Mouse (Mus musculus) erythroblast, embryonic 14.5 days (primary cell): Measurements from ENCODE around the gene Ell3. TPM values are rescaled to one million over a fixed set of nuclear protein-coding genes. Genes with fewer than 3 reads are reported as not detected.

Experiments used
- H3K27me3 ChIP-seq: 2 replicates; pipeline ENCODE4 v1.6.1; 2012; ENCODE audit warnings: inconsistent platforms; ENCODE audit not compliant: control insufficient read depth
- H3K36me3 ChIP-seq: 2 replicates; pipeline ENCODE4 v1.6.1; 2012; ENCODE audit warnings: mild to moderate bottlenecking, inconsistent platforms; ENCODE audit not compliant: control insufficient read depth
- H3K4me1 ChIP-seq: 2 replicates; pipeline ENCODE4 v1.6.1; 2012; ENCODE audit warnings: inconsistent platforms; ENCODE audit not compliant: control insufficient read depth
- H3K4me3 ChIP-seq: replicated peaks from 2 replicates; pipeline ENCODE3; 2012; ENCODE audit warnings: moderate library complexity, mild to moderate bottlenecking, inconsistent platforms
- H3K9me3 ChIP-seq: 2 replicates; pipeline ENCODE4 v1.6.1; 2012; ENCODE audit warnings: low read length, inconsistent platforms, mixed read lengths; ENCODE audit not compliant: control insufficient read depth
- GATA1 ChIP-seq: IDR thresholded peaks from 2 replicates; pipeline ENCODE4 v1.6.1; 2012; ENCODE audit warnings: low read length, inconsistent platforms, mixed read lengths
- TAL1 ChIP-seq: IDR thresholded peaks from 3 replicates; pipeline ENCODE4 v1.6.1; 2012; ENCODE audit warnings: low read length, inconsistent platforms, mixed read lengths
- polyA plus RNA-seq: library from polyadenylated mRNA; stranded (reverse); fragments of >175 nt; gene quantifications from 2 replicates; pipeline ENCODE4 v1.2.3, GENCODE M21; 2012

The Ell3 gene
- polyA plus RNA-seq, 1 experiment: not detected

GRCm38 (mm10) chr2:121448739-121449535 is 4.9 kb upstream of the Ell3 start, which contains the start of gene Serf2:
Gene Serf2, plus strand, starts transcription at chr2:121449195.
- peaks cover 4% of the 10 kb centered on the region for H3K27me3 ChIP-seq
- H3K4me3 ChIP-seq: peak within 1 kb of the TSS; percentile 87
- TF ChIP-seq TAL1 (no peak), GATA1 (no peak)
- peaks cover 40% of the 10 kb centered on the region for H3K4me1 ChIP-seq
- peaks cover 32% of the 10 kb centered on the region for H3K36me3 ChIP-seq
- no peaks in the 10 kb centered on the region for H3K9me3 ChIP-seq

GRCm38 (mm10) chr2:121448136-121448535 is 4.1 kb upstream of the Ell3 start:
- Histone ChIP-seq H3K4me3 (peak overlapping the region; percentile 87), H3K27me3 (peaks cover 5% of the 10 kb centered on the region), H3K4me1 (peaks cover 40% of the 10 kb centered on the region), H3K9me3 (no peaks in the 10 kb centered on the region), H3K36me3 (peaks cover 25% of the 10 kb centered on the region)
- TF ChIP-seq TAL1 (no peak), GATA1 (no peak)

GRCm38 (mm10) chr2:121447006-121447405 is 2.9 kb upstream of the Ell3 start:
- peaks cover 48% of the 10 kb centered on the region for H3K4me1 ChIP-seq
- H3K9me3 ChIP-seq: no peaks in the 10 kb centered on the region
- H3K27me3 ChIP-seq: peaks cover 12% of the 10 kb centered on the region
- no peak for TF ChIP-seq TAL1
- no peak for TF ChIP-seq GATA1
- H3K4me3 ChIP-seq: no peak overlapping the region
- H3K36me3 ChIP-seq: peaks cover 13% of the 10 kb centered on the region

- no peak for TF ChIP-seq GATA1
- no peak for TF ChIP-seq TAL1
- Histone ChIP-seq H3K27me3 (peaks cover 17% of the 10 kb centered on the region), H3K4me1 (peaks cover 52% of the 10 kb centered on the region), H3K36me3 (peaks cover 11% of the 10 kb centered on the region), H3K4me3 (no peak overlapping the region), H3K9me3 (no peaks in the 10 kb centered on the region)
Observed at GRCm38 (mm10) chr2:121446506-121446905, 2.4 kb upstream of the Ell3 start.

DNA sequence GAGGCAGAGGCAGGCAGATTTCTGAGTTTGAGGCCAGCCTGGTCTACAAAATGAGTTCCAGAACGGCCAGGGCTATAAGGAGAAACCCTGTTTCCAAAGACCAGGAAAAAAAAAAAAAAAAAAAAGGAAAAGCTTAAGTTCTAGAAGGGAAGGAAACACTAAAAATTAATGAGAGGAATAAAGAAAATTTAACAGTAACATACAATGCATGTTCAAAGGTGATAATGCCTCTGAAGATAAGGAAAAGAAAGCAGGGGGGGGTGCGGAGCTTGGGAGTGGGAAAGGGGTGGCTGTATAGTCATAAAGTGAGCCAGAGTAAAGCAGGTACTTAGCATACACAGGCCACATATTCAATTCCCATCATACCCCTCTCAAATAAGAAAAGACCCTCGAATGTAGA is 1.0 kb upstream of the Ell3 start:
- Histone ChIP-seq H3K27me3 (peaks cover 25% of the 10 kb centered on the region), H3K4me3 (no peak overlapping the region), H3K9me3 (no peaks in the 10 kb centered on the region), H3K36me3 (no peaks in the 10 kb centered on the region; the same call in 1 of the 2 replicates), H3K4me1 (peaks cover 41% of the 10 kb centered on the region)
- TF ChIP-seq GATA1: no peak
- no peak for TF ChIP-seq TAL1

DNA sequence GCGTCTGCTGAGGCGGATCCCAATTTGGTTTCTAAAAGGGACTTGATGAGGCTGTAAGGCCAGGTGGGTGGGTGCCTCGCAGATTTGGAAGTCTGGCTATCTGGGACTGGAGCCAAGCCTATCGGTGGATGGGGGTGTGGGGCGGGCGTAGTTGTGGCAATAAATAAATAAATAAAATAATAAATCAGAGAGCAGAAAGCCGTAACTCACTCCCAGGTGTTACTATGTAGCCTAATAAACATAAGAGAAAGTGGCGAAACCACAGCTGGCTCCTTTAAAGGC is 1.1 kb downstream of the Ell3 start:
- Histone ChIP-seq H3K4me1 (peaks cover 30% of the 10 kb centered on the region), H3K36me3 (peaks cover 20% of the 10 kb centered on the region), H3K27me3 (peaks cover 25% of the 10 kb centered on the region), H3K4me3 (peak overlapping the region; percentile 65), H3K9me3 (no peaks in the 10 kb centered on the region)
- TF ChIP-seq GATA1 (no peak), TAL1 (no peak)

DNA sequence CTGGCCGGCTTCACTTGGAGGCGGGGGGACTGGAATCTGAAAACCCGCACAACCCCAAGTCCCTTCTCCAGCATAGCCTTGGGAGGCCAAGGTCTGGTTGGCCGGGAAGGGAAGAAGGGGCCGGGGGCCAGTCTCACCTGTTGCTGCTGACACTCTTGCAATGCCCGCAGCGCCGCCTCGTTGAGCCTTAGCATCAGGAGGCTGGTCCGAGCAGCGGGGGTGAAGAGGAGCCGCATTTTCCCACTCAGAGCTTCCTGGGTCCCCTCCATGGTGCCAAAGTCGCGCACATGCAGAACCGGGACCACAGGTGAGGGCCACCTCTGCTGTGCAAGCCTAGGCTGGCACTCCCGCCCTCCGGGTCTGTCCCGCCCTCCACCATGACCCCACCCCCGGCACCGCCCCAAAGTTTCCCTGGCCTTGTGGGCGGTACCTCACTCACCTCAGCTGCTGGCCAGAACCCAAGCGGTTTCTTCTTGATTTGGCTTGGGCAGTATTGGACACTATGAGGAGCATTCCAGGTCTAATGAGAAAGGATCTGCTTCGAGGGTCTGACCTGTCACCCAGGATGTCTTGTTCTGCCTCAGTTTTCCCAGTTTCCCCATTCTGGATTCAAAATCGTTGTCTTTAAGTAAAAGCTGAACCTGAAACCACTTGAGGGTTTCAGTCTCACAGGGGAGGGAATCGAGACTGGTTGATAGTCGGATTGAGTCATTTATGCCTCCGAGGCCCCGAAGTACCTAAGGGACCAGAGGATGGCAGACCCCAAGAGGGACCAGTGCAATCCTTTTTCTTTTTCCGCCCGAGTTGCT is 1.6 kb downstream of the Ell3 start:
- Histone ChIP-seq H3K9me3 (no peaks in the 10 kb centered on the region), H3K27me3 (peaks cover 25% of the 10 kb centered on the region), H3K36me3 (peaks cover 25% of the 10 kb centered on the region), H3K4me1 (peaks cover 25% of the 10 kb centered on the region), H3K4me3 (peak overlapping the region; percentile 65)
- TF ChIP-seq GATA1: no peak
- no peak for TF ChIP-seq TAL1

GRCm38 (mm10) chr2:121441800-121442199 is 2.3 kb downstream of the Ell3 start:
- TF ChIP-seq TAL1: no peak
- no peak for TF ChIP-seq GATA1
- H3K9me3 ChIP-seq: no peaks in the 10 kb centered on the region
- peaks cover 30% of the 10 kb centered on the region for H3K36me3 ChIP-seq
- H3K4me3 ChIP-seq: peak overlapping the region; percentile 65
- H3K4me1 ChIP-seq: peaks cover 25% of the 10 kb centered on the region
- peaks cover 25% of the 10 kb centered on the region for H3K27me3 ChIP-seq

- H3K4me1 ChIP-seq: peaks cover 25% of the 10 kb centered on the region
- H3K9me3 ChIP-seq: no peaks in the 10 kb centered on the region
- peaks cover 25% of the 10 kb centered on the region for H3K27me3 ChIP-seq
- TF ChIP-seq TAL1 (no peak), GATA1 (no peak)
- peaks cover 33% of the 10 kb centered on the region for H3K36me3 ChIP-seq
- no peak overlapping the region for H3K4me3 ChIP-seq
Observed at GRCm38 (mm10) chr2:121440834-121441605, 3.1 kb downstream of the Ell3 start.
